ENCODE assay signal across 12 mouse cellular contexts in the genomic region with DNA sequence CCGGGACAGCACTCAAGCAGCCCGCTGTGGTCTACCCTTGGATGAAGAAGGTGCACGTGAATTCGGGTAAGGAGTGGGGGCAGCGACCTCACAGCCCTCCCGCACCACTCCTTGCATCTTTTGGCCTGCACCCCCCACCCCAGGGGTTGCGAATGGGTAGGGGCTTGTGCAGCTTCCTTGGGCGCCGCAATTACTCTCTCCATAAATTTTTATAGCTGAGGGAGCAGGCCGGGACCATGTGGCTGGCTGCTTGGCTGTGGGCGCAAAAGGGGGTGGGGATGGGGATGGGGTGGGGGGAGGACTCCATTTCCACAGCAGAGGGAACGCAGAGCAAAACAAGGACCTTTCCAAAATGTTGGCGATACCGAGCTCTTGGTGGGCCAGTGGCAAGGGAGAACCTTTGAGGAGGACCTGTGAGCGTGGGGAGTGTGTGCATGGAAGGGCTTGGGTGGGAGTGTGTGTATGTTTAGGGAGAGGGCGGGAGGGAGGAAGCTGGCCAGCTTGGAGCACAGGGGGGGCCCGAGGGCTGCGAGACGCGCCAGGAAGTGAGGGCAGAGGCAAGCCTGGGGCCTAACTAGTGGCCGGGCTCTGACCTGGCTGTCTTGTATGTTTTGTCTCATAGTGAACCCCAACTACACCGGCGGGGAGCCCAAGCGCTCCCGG. TPM values are rescaled to one million over a fixed set of nuclear protein-coding genes. Genes with fewer than 3 reads are reported as not detected.
DNase-seq lines count a peak whose midpoint lies in the region; ATAC-seq and TF ChIP-seq lines count a peak whose summit lies in the region.
"Had no signal": no experiment of that assay in that cellular context is flagged by ENCODE, and none has a peak within 500 bp of the region (broad histone marks: within the 10 kb centered on the region; RNA-seq: fewer than 3 reads in every experiment).

No protein-coding gene starts in this region.

- no peak overlapping the region for H3K27ac ChIP-seq in gastrocnemius, adult 2 months
- no peak overlapping the region for H3K27ac ChIP-seq in lung, embryonic 14.5 days (ENCODE audit: low read depth)
- peak overlapping the region; percentile 81 for H3K27ac ChIP-seq in hindbrain, embryonic 16.5 days (ENCODE audit: low read depth, low read length)
- H3K27ac ChIP-seq in neural tube, embryonic 15.5 days (replicated peaks), result peak overlapping the region; percentile 81

- H3K4me1 ChIP-seq in lung, embryonic 14.5 days (ENCODE audit: insufficient read depth), result no peaks in the 10 kb centered on the region
- H3K4me1 ChIP-seq in lung, adult 2 months (ENCODE audit: control insufficient read depth, insufficient read depth, low read length), result no peaks in the 10 kb centered on the region
- peaks cover 2% of the 10 kb centered on the region for H3K4me1 ChIP-seq in hindbrain, embryonic 16.5 days (ENCODE audit: control insufficient read depth, insufficient read depth, low read depth, low read length)
- H3K4me1 ChIP-seq in neural tube, embryonic 15.5 days, result peaks cover 93% of the 10 kb centered on the region

- no peaks in the 10 kb centered on the region for H3K9me3 ChIP-seq in lung, embryonic 14.5 days (ENCODE audit: low read depth, low read length)
- no peaks in the 10 kb centered on the region for H3K9me3 ChIP-seq in hindbrain, embryonic 16.5 days (ENCODE audit: control insufficient read depth, low read length)
- H3K9me3 ChIP-seq in neural tube, embryonic 15.5 days (replicated peaks), result no peaks in the 10 kb centered on the region

- WGBS in lung, embryonic 14.5 days, result 2% methylated on average over 25 of the region's 25 CpGs
- WGBS in lung, adult 2 months, result 8% methylated on average over 25 of the region's 25 CpGs
- 4% methylated on average over 24 of the region's 25 CpGs for WGBS in hindbrain, embryonic 16.5 days
- 5% methylated on average over 24 of the region's 25 CpGs for WGBS in neural tube, embryonic 15.5 days

- intact Hi-C loops in gastrocnemius, adult 2 months (cut with DNase I), result no loop called here

- no peak for TF ChIP-seq CTCF in gastrocnemius, adult 2 months (IDR thresholded peaks at IDR 0.05)
- TF ChIP-seq CTCF in lung, embryonic 14.5 days (IDR thresholded peaks at IDR 0.05; ENCODE audit: low read depth), result no peak
- no peak for TF ChIP-seq CTCF in lung, adult 2 months (IDR thresholded peaks at IDR 0.05; ENCODE audit: insufficient read depth, low read length)

- peak overlapping the region; percentile 34 for H3K4me2 ChIP-seq in lung, embryonic 14.5 days
- H3K4me2 ChIP-seq in hindbrain, embryonic 16.5 days (ENCODE audit: low read length), result peak overlapping the region; percentile 50
- peak overlapping the region; percentile 60 for H3K4me2 ChIP-seq in neural tube, embryonic 15.5 days

- ATAC-seq in lung, embryonic 14.5 days (ENCODE audit: insufficient read depth), result no peak; the same call in 1 of the 2 replicates
- ATAC-seq in hindbrain, embryonic 16.5 days, result peak; percentile 19; the same call in 1 of the 2 replicates
- peak; percentile 29; the same call in 1 of the 2 replicates for ATAC-seq in neural tube, embryonic 15.5 days (ENCODE audit: low FRiP score)
- ATAC-seq: activated CD4-positive, CD25-positive, alpha-beta regulatory T cell, adult 4 months had no signal

- no peak overlapping the region for H3K9ac ChIP-seq in lung, embryonic 14.5 days
- H3K9ac ChIP-seq in hindbrain, embryonic 16.5 days (ENCODE audit: low read depth, low read length), result peak overlapping the region; percentile 53
- H3K9ac ChIP-seq in neural tube, embryonic 15.5 days (replicated peaks), result peak overlapping the region; percentile 40

- H3K4me3 ChIP-seq in gastrocnemius, adult 2 months, result peak overlapping the region; percentile 65
- H3K4me3 ChIP-seq in lung, embryonic 14.5 days (ENCODE audit: low read depth, low read length), result peak overlapping the region; percentile 21
- H3K4me3 ChIP-seq in lung, adult 2 months (replicated peaks; ENCODE audit: extremely low read depth, low read depth, low read length), result no peak overlapping the region
- peak overlapping the region; percentile 49 for H3K4me3 ChIP-seq in hindbrain, embryonic 16.5 days (ENCODE audit: low read length)
- peak overlapping the region; percentile 38 for H3K4me3 ChIP-seq in neural tube, embryonic 15.5 days (replicated peaks)

- H3K27me3 ChIP-seq in lung, embryonic 14.5 days (ENCODE audit: insufficient read depth, low read length), result peaks cover 99% of the 10 kb centered on the region
- peaks cover 44% of the 10 kb centered on the region for H3K27me3 ChIP-seq in hindbrain, embryonic 16.5 days (replicated peaks; ENCODE audit: control insufficient read depth, insufficient read depth, low read length)
- H3K27me3 ChIP-seq in neural tube, embryonic 15.5 days (replicated peaks), result no peaks in the 10 kb centered on the region

- no peak for DNase-seq in gastrocnemius, adult 2 months
- no peak for DNase-seq in gastrocnemius, adult 18-20 months (ENCODE audit: low spot score)
- no peak for DNase-seq in lung, embryonic 14.5 days
- no peak for DNase-seq in lung, adult 2 months
- no peak for DNase-seq in adrenal gland, postnatal 4 days (ENCODE audit: low spot score in 2 of 2)
- no peak for DNase-seq in right cerebral cortex, adult 18-20 months

- no peaks in the 10 kb centered on the region for H3K36me3 ChIP-seq in lung, embryonic 14.5 days (ENCODE audit: insufficient read depth)
- no peaks in the 10 kb centered on the region for H3K36me3 ChIP-seq in hindbrain, embryonic 16.5 days (ENCODE audit: control insufficient read depth, insufficient read depth, low read length)
- no peaks in the 10 kb centered on the region for H3K36me3 ChIP-seq in neural tube, embryonic 15.5 days

- no peak for TF ChIP-seq POLR2A in lung, adult 2 months (IDR thresholded peaks at IDR 0.05; ENCODE audit: borderline replicate concordance, extremely low read depth, low read depth, low read length)

RNA-seq across cellular contexts. Expression of gene Gm28230, which starts 1.2 kb away (rescaled TPM):
- under 1 TPM; 0.08 to 0.36 TPM for total RNA-seq in gastrocnemius, adult 2 months (2021)
- under 1 TPM; 0.07 to 0.19 TPM for total RNA-seq in gastrocnemius, adult 18-20 months (2021)
- not detected in 2 replicates for polyA plus RNA-seq in lung, embryonic 14.5 days (2014; fragmentation: Nextera tagmentation; extraction: Ambion mirVana)
- polyA plus RNA-seq in lung, adult 2 months (2012; rRNA removed), result 0.14 and 0.18 TPM in 2 replicates
- polyA plus RNA-seq in hindbrain, embryonic 16.5 days (2015; fragmentation: Nextera tagmentation; extraction: Ambion mirVana), result 0.45 and 0.72 TPM in 2 replicates
- 0.96 and 2.0 TPM in 2 replicates for polyA plus RNA-seq in neural tube, embryonic 15.5 days (2015; fragmentation: Nextera tagmentation; extraction: Ambion mirVana)
- 1 to 10 TPM; 1.4 to 3.7 TPM for total RNA-seq in adrenal gland, postnatal 4 days (2021)
- total RNA-seq: layer of hippocampus, postnatal 10 days had no signal
- polyA plus RNA-seq: activated CD4-positive, CD25-positive, alpha-beta regulatory T cell, adult 4 months; frontal cortex, adult 2 months had no signal

RNA-seq across cellular contexts. Expression of gene Hoxd4, which starts 16.0 kb away (rescaled TPM):
- 1 to 10 TPM; 1.4 to 2.0 TPM for total RNA-seq in gastrocnemius, adult 2 months (2021)
- 1 to 10 TPM; 1.0 to 1.3 TPM for total RNA-seq in gastrocnemius, adult 18-20 months (2021)
- not detected in 2 replicates for polyA plus RNA-seq in lung, embryonic 14.5 days (2014; fragmentation: Nextera tagmentation; extraction: Ambion mirVana)
- polyA plus RNA-seq in lung, adult 2 months (2012; rRNA removed), result 0.63 and 1.4 TPM in 2 replicates
- polyA plus RNA-seq in hindbrain, embryonic 16.5 days (2015; fragmentation: Nextera tagmentation; extraction: Ambion mirVana), result 2.2 and 2.3 TPM in 2 replicates
- 4.3 and 4.5 TPM in 2 replicates for polyA plus RNA-seq in neural tube, embryonic 15.5 days (2015; fragmentation: Nextera tagmentation; extraction: Ambion mirVana)
- total RNA-seq in adrenal gland, postnatal 4 days (2021), result 10 to 100 TPM; 21.5 to 29.5 TPM
- total RNA-seq: layer of hippocampus, postnatal 10 days had no signal
- polyA plus RNA-seq: activated CD4-positive, CD25-positive, alpha-beta regulatory T cell, adult 4 months; frontal cortex, adult 2 months had no signal

RNA-seq across cellular contexts. Expression of gene Hoxd3, which starts 16.0 kb away (rescaled TPM):
- total RNA-seq in gastrocnemius, adult 2 months (2021), result not detected
- total RNA-seq in gastrocnemius, adult 18-20 months (2021), result not detected
- not detected in 2 replicates for polyA plus RNA-seq in lung, embryonic 14.5 days (2014; fragmentation: Nextera tagmentation; extraction: Ambion mirVana)
- polyA plus RNA-seq in lung, adult 2 months (2012; rRNA removed), result 0.09 TPM in 2 replicates
- 43.8 and 48.0 TPM in 2 replicates for polyA plus RNA-seq in hindbrain, embryonic 16.5 days (2015; fragmentation: Nextera tagmentation; extraction: Ambion mirVana)
- 14.5 and 29.1 TPM in 2 replicates for polyA plus RNA-seq in neural tube, embryonic 15.5 days (2015; fragmentation: Nextera tagmentation; extraction: Ambion mirVana)
- total RNA-seq in adrenal gland, postnatal 4 days (2021), result 1 to 10 TPM in 1 of 2 experiments, under 1 TPM in 1; 0.82 to 2.5 TPM
- total RNA-seq: layer of hippocampus, postnatal 10 days had no signal
- polyA plus RNA-seq: activated CD4-positive, CD25-positive, alpha-beta regulatory T cell, adult 4 months; frontal cortex, adult 2 months had no signal

RNA-seq across cellular contexts. Expression of gene Hoxd8, which starts 23.4 kb away (rescaled TPM):
- 10 to 100 TPM; 39.3 to 49.0 TPM for total RNA-seq in gastrocnemius, adult 2 months (2021)
- 10 to 100 TPM; 32.2 to 40.3 TPM for total RNA-seq in gastrocnemius, adult 18-20 months (2021)
- polyA plus RNA-seq in lung, embryonic 14.5 days (2014; fragmentation: Nextera tagmentation; extraction: Ambion mirVana), result 0.27 and 0.29 TPM in 2 replicates
- 0.49 and 0.67 TPM in 2 replicates for polyA plus RNA-seq in lung, adult 2 months (2012; rRNA removed)
- polyA plus RNA-seq in hindbrain, embryonic 16.5 days (2015; fragmentation: Nextera tagmentation; extraction: Ambion mirVana), result 0.66 and 1.1 TPM in 2 replicates
- polyA plus RNA-seq in neural tube, embryonic 15.5 days (2015; fragmentation: Nextera tagmentation; extraction: Ambion mirVana), result 12.4 and 12.5 TPM in 2 replicates
- 10 to 100 TPM; 43.9 to 55.4 TPM for total RNA-seq in adrenal gland, postnatal 4 days (2021)
- polyA plus RNA-seq: activated CD4-positive, CD25-positive, alpha-beta regulatory T cell, adult 4 months; cerebellum, adult 2 months had no signal

RNA-seq across cellular contexts. Expression of gene Hoxd9, which starts 30.2 kb away (rescaled TPM):
- total RNA-seq in gastrocnemius, adult 2 months (2021), result 10 to 100 TPM; 15.8 to 19.1 TPM
- total RNA-seq in gastrocnemius, adult 18-20 months (2021), result 10 to 100 TPM; 17.0 to 18.1 TPM
- polyA plus RNA-seq in lung, embryonic 14.5 days (2014; fragmentation: Nextera tagmentation; extraction: Ambion mirVana), result 0.13 TPM in 1 of 2 replicates, not detected in the other
- polyA plus RNA-seq in lung, adult 2 months (2012; rRNA removed), result 0.43 and 0.75 TPM in 2 replicates
- polyA plus RNA-seq in hindbrain, embryonic 16.5 days (2015; fragmentation: Nextera tagmentation; extraction: Ambion mirVana), result 0.07 TPM in 1 of 2 replicates, not detected in the other
- 20.0 and 21.3 TPM in 2 replicates for polyA plus RNA-seq in neural tube, embryonic 15.5 days (2015; fragmentation: Nextera tagmentation; extraction: Ambion mirVana)
- total RNA-seq in adrenal gland, postnatal 4 days (2021), result 10 to 100 TPM in 1 of 2 experiments, 1 to 10 TPM in 1; 7.1 to 17.8 TPM
- total RNA-seq: layer of hippocampus, postnatal 10 days had no signal
- polyA plus RNA-seq: activated CD4-positive, CD25-positive, alpha-beta regulatory T cell, adult 4 months; cerebellum, adult 2 months had no signal

Comparison
In these comparisons a context has a peak if more than half of its experiments do, and no peak if none do; other contexts are left out.
1. H3K27ac ChIP-seq: peak in hindbrain, embryonic 16.5 days (single experiment) and neural tube, embryonic 15.5 days (single experiment); none in gastrocnemius, adult 2 months (single experiment) and lung, embryonic 14.5 days (single experiment).
2. RNA of gene Hoxd3, which starts 16.0 kb away (polyA plus RNA-seq): 43.8 to 48.0 TPM in hindbrain, embryonic 16.5 days and 14.5 to 29.1 TPM in neural tube, embryonic 15.5 days; 0.09 TPM in lung, adult 2 months and not detected in lung, embryonic 14.5 days; every median in the first group is over 10 times any median in the second.
3. Peak in every context shown above with its lines, with median percentiles within 50 percentile points of each other: H3K4me2 ChIP-seq.